Mouse (Mus musculus) left cerebral cortex, adult 2 months (tissue): ENCODE measurements at regions not wholly inside any gene's neighbourhood (a gene's known extent, or its start where the extent isn't known, plus 50 kb on each side); places are given as distances from the start of the nearest gene placed in this dataset.
A peak's percentile ranks its signal among the peaks of the same experiment; 100 is the strongest.

Experiments
- DNase-seq, 2 experiments: peaks; one replicate each; pipeline ENCODE4 v3.0.0; 2021 to 2022; ENCODE audit warnings: low spot score in 2 of 2, mixed read lengths in 1 of 2; ENCODE audit errors: extremely low spot score in 1 of 2
- H3K27ac ChIP-seq: fragments of 200-600 bp; 2 replicates; pipeline ENCODE4 v1.8.1; 2022
- H3K4me3 ChIP-seq: fragments of 200-600 bp; 2 replicates; pipeline ENCODE4 v1.8.1; 2022
- CTCF ChIP-seq: fragments of 200-600 bp; IDR thresholded peaks from 2 replicates; pipeline ENCODE4 v1.8.1; 2022; ENCODE audit warnings: antibody characterized with exemption, mild to moderate bottlenecking, moderate library complexity
- intact Hi-C: fragments of 180-260 bp; cut with DNase I; formaldehyde crosslinking; loops from one replicate; pipeline ENCODE4 v1.15.1; 2025

- intact Hi-C loops = no loop called here
These were observed 325.0 kb downstream of the Mettl4 start for GRCm38 (mm10) chr17:94424811-94425210.

GRCm38 (mm10) chr17:94382993-94383392 is 366.8 kb downstream of the Mettl4 start:
- intact Hi-C loops = no loop called here
- Histone ChIP-seq H3K4me3 (no peak overlapping the region), H3K27ac (no peak overlapping the region)
- DNase-seq = no peak
- no peak for TF ChIP-seq CTCF

More at GRCm38 (mm10) chr17:94424811-94425210, 325.0 kb downstream of the Mettl4 start:
- no peak for DNase-seq
- TF ChIP-seq CTCF = no peak
- H3K27ac ChIP-seq = no peak overlapping the region
- no peak overlapping the region for H3K4me3 ChIP-seq

- intact Hi-C loops = no loop called here
- Histone ChIP-seq H3K4me3 (no peak overlapping the region), H3K27ac (no peak overlapping the region)
- no peak for DNase-seq
- TF ChIP-seq CTCF = no peak
These were observed 414.1 kb downstream of the Mettl4 start for GRCm38 (mm10) chr17:94335688-94336087.

- intact Hi-C loops = no loop called here
These were observed 423.6 kb downstream of the Mettl4 start for GRCm38 (mm10) chr17:94326179-94326578.

GRCm38 (mm10) chr17:94291221-94291620 is 458.6 kb downstream of the Mettl4 start:
- Histone ChIP-seq H3K27ac (no peak overlapping the region), H3K4me3 (no peak overlapping the region)
- intact Hi-C loops = no loop called here
- TF ChIP-seq CTCF = no peak
- DNase-seq = no peak

More at GRCm38 (mm10) chr17:94326179-94326578, 423.6 kb downstream of the Mettl4 start:
- no peak overlapping the region for H3K4me3 ChIP-seq
- no peak overlapping the region for H3K27ac ChIP-seq
- TF ChIP-seq CTCF = no peak
- DNase-seq = no peak

- Histone ChIP-seq H3K4me3 (no peak overlapping the region), H3K27ac (no peak overlapping the region)
- intact Hi-C loops = no loop called here
- no peak for DNase-seq
- no peak for TF ChIP-seq CTCF
These were observed 462.1 kb downstream of the Mettl4 start for GRCm38 (mm10) chr17:94287612-94288159.

- intact Hi-C loops = no loop called here
These were observed 473.0 kb downstream of the Mettl4 start for GRCm38 (mm10) chr17:94276851-94277250.

GRCm38 (mm10) chr17:94269756-94270155 is 480.1 kb downstream of the Mettl4 start:
- intact Hi-C loops = no loop called here
- no peak for DNase-seq
- no peak for TF ChIP-seq CTCF
- Histone ChIP-seq H3K27ac (no peak overlapping the region), H3K4me3 (no peak overlapping the region)

More at GRCm38 (mm10) chr17:94276851-94277250, 473.0 kb downstream of the Mettl4 start:
- TF ChIP-seq CTCF = no peak
- DNase-seq = no peak
- Histone ChIP-seq H3K4me3 (no peak overlapping the region), H3K27ac (no peak overlapping the region)

GRCm38 (mm10) chr17:94255666-94256065 is 494.2 kb downstream of the Mettl4 start:
- TF ChIP-seq CTCF = no peak
- intact Hi-C loops = loop anchor here (1.0 to 10.0 kb wide), 4 partner anchors 29 to 331 kb away; no protein-coding TSS in a partner anchor
- DNase-seq = peak; percentile 7 to 23
- Histone ChIP-seq H3K27ac (peak overlapping the region; percentile 82), H3K4me3 (no peak overlapping the region)

GRCm38 (mm10) chr17:94254801-94255200 is 495.0 kb downstream of the Mettl4 start:
- Histone ChIP-seq H3K4me3 (no peak overlapping the region), H3K27ac (peak overlapping the region; percentile 82)
- TF ChIP-seq CTCF = no peak
- intact Hi-C loops = loop anchor here (1.0 to 10.0 kb wide), 4 partner anchors 28 to 330 kb away; no protein-coding TSS in a partner anchor
- DNase-seq = peak; percentile 18 to 20

GRCm38 (mm10) chr17:94243821-94244220 is 506.0 kb downstream of the Mettl4 start:
- H3K4me3 ChIP-seq = no peak overlapping the region
- no peak for DNase-seq
- no peak for TF ChIP-seq CTCF
- intact Hi-C loops = loop anchor here (5.0 kb wide), 1 partner anchor 1047 kb away; the partner anchor contains the start of gene Adcyap1
- no peak overlapping the region for H3K27ac ChIP-seq

GRCm38 (mm10) chr17:94226136-94226535 is 523.7 kb downstream of the Mettl4 start:
- intact Hi-C loops = loop anchor here (1.0 to 2.0 kb wide), 2 partner anchors 29 to 53 kb away; no protein-coding TSS in a partner anchor
- peak in 1 of 2 experiments; percentile 11 for DNase-seq
- TF ChIP-seq CTCF = no peak
- Histone ChIP-seq H3K4me3 (no peak overlapping the region), H3K27ac (peak overlapping the region; percentile 52)
